In genomic region chr6:72723731-72724385, GRCm38 (mm10) we compare ENCODE assay signal across 15 mouse cellular contexts.
DNase-seq lines count a peak whose midpoint lies in the region; ATAC-seq and TF ChIP-seq lines count a peak whose summit lies in the region.
"Had no signal": no experiment of that assay in that cellular context is flagged by ENCODE, and none has a peak within 500 bp of the region (broad histone marks: within the 10 kb centered on the region; RNA-seq: fewer than 3 reads in every experiment).

No protein-coding gene starts in this region.

- ATAC-seq in heart, embryonic 13.5 days (ENCODE audit: extremely low read depth, insufficient number of reproducible peaks, low FRiP score, low TSS enrichment), result no peak
- peak; percentile 10; the same call in 1 of the 2 replicates for ATAC-seq in lung, embryonic 14.5 days (ENCODE audit: insufficient read depth)
- no peak for ATAC-seq in forebrain, embryonic 12.5 days (ENCODE audit: low FRiP score)
- ATAC-seq in limb, embryonic 15.5 days (ENCODE audit: insufficient number of reproducible peaks, low FRiP score, low TSS enrichment, low read depth), result no peak

- H3K9me3 ChIP-seq in heart, embryonic 13.5 days, result no peaks in the 10 kb centered on the region
- no peaks in the 10 kb centered on the region for H3K9me3 ChIP-seq in lung, embryonic 14.5 days (ENCODE audit: low read depth, low read length)
- no peaks in the 10 kb centered on the region for H3K9me3 ChIP-seq in forebrain, embryonic 12.5 days
- H3K9me3 ChIP-seq in limb, embryonic 15.5 days, result no peaks in the 10 kb centered on the region

- H3K4me2 ChIP-seq in heart, embryonic 13.5 days, result no peak overlapping the region
- no peak overlapping the region for H3K4me2 ChIP-seq in lung, embryonic 14.5 days
- H3K4me2 ChIP-seq in forebrain, embryonic 12.5 days, result no peak overlapping the region
- H3K4me2 ChIP-seq in limb, embryonic 15.5 days, result 0 out of 2 replicates have a peak overlapping the region, but pooled peaks have one; percentile 17
- H3K4me2 ChIP-seq: midbrain, embryonic 11.5 days had no signal

- no peaks in the 10 kb centered on the region for H3K27me3 ChIP-seq in heart, embryonic 13.5 days (replicated peaks)
- no peaks in the 10 kb centered on the region for H3K27me3 ChIP-seq in lung, embryonic 14.5 days (ENCODE audit: insufficient read depth, low read length)
- H3K27me3 ChIP-seq in forebrain, embryonic 12.5 days, result no peaks in the 10 kb centered on the region
- no peaks in the 10 kb centered on the region for H3K27me3 ChIP-seq in limb, embryonic 15.5 days

- H3K4me1 ChIP-seq in heart, embryonic 13.5 days, result peaks cover 20% of the 10 kb centered on the region
- peaks cover 11% of the 10 kb centered on the region for H3K4me1 ChIP-seq in lung, embryonic 14.5 days (ENCODE audit: insufficient read depth)
- peaks cover 40% of the 10 kb centered on the region for H3K4me1 ChIP-seq in forebrain, embryonic 12.5 days
- H3K4me1 ChIP-seq in limb, embryonic 15.5 days, result peaks cover 67% of the 10 kb centered on the region

- H3K36me3 ChIP-seq in heart, embryonic 13.5 days, result no peaks in the 10 kb centered on the region
- H3K36me3 ChIP-seq in lung, embryonic 14.5 days (ENCODE audit: insufficient read depth), result no peaks in the 10 kb centered on the region
- H3K36me3 ChIP-seq in forebrain, embryonic 12.5 days (replicated peaks), result no peaks in the 10 kb centered on the region
- H3K36me3 ChIP-seq in limb, embryonic 15.5 days, result no peaks in the 10 kb centered on the region

- H3K27ac ChIP-seq in heart, embryonic 13.5 days (replicated peaks), result no peak overlapping the region
- H3K27ac ChIP-seq in lung, embryonic 14.5 days (ENCODE audit: low read depth), result peak overlapping the region; percentile 1; the same call in 1 of the 2 replicates
- H3K27ac ChIP-seq in forebrain, embryonic 12.5 days, result peak overlapping the region; percentile 51
- H3K27ac ChIP-seq in limb, embryonic 15.5 days, result peak overlapping the region; percentile 77
- H3K27ac ChIP-seq: gastrocnemius, adult 2 months; heart, adult 2 months; liver, embryonic 14.5 days had no signal

- 79% methylated on average over 15 of the region's 15 CpGs for WGBS in heart, embryonic 13.5 days
- 65% methylated on average over 15 of the region's 15 CpGs for WGBS in lung, embryonic 14.5 days
- WGBS in forebrain, embryonic 12.5 days, result 67% methylated on average over 15 of the region's 15 CpGs
- WGBS in limb, embryonic 15.5 days, result 27% methylated on average over 15 of the region's 15 CpGs

- TF ChIP-seq CTCF in lung, embryonic 14.5 days (IDR thresholded peaks at IDR 0.05; ENCODE audit: low read depth), result no peak

- no peak overlapping the region for H3K4me3 ChIP-seq in heart, embryonic 13.5 days
- no peak overlapping the region for H3K4me3 ChIP-seq in lung, embryonic 14.5 days (ENCODE audit: low read depth, low read length)
- H3K4me3 ChIP-seq in forebrain, embryonic 12.5 days (replicated peaks), result no peak overlapping the region
- no peak overlapping the region for H3K4me3 ChIP-seq in limb, embryonic 15.5 days
- H3K4me3 ChIP-seq: gastrocnemius, adult 2 months; heart, adult 2 months had no signal

- DNase-seq in heart, adult 9 months (ENCODE audit: low spot score in 2 of 2), result no peak
- no peak for DNase-seq in lung, embryonic 14.5 days
- no peak for DNase-seq in lung, postnatal 25 days (ENCODE audit: low spot score)
- no peak for DNase-seq in thymus, adult 18-20 months
- no peak for DNase-seq in natural killer cell, adult 2 months (ENCODE audit: low spot score in 2 of 2)
- DNase-seq: adrenal gland, adult 8-10 months; cerebellum, adult 9-11 months; gastrocnemius, adult 2 months; heart, adult 2 months; kidney, postnatal 14 days had no signal

- H3K9ac ChIP-seq in heart, embryonic 13.5 days, result 0 out of 2 replicates have a peak overlapping the region, but pooled peaks have one; percentile 37
- no peak overlapping the region for H3K9ac ChIP-seq in lung, embryonic 14.5 days
- no peak overlapping the region for H3K9ac ChIP-seq in forebrain, embryonic 12.5 days
- H3K9ac ChIP-seq in limb, embryonic 15.5 days, result no peak overlapping the region
- H3K9ac ChIP-seq: liver, embryonic 14.5 days had no signal
